Mouse (Mus musculus): ENCODE data around the gene Ankrd42. TPM values are rescaled to one million over a fixed set of nuclear protein-coding genes. Genes with fewer than 3 reads are reported as not detected.

The Ankrd42 gene
- polyA plus RNA-seq (2015; fragmentation: Nextera tagmentation; extraction: Ambion mirVana): 2.3 and 2.5 TPM in 2 replicates

GRCm38 (mm10) chr7:92637021-92637625, at the start of gene Ankrd42:
Gene Ankrd42, minus strand, starts transcription at chr7:92637142.

DNA sequence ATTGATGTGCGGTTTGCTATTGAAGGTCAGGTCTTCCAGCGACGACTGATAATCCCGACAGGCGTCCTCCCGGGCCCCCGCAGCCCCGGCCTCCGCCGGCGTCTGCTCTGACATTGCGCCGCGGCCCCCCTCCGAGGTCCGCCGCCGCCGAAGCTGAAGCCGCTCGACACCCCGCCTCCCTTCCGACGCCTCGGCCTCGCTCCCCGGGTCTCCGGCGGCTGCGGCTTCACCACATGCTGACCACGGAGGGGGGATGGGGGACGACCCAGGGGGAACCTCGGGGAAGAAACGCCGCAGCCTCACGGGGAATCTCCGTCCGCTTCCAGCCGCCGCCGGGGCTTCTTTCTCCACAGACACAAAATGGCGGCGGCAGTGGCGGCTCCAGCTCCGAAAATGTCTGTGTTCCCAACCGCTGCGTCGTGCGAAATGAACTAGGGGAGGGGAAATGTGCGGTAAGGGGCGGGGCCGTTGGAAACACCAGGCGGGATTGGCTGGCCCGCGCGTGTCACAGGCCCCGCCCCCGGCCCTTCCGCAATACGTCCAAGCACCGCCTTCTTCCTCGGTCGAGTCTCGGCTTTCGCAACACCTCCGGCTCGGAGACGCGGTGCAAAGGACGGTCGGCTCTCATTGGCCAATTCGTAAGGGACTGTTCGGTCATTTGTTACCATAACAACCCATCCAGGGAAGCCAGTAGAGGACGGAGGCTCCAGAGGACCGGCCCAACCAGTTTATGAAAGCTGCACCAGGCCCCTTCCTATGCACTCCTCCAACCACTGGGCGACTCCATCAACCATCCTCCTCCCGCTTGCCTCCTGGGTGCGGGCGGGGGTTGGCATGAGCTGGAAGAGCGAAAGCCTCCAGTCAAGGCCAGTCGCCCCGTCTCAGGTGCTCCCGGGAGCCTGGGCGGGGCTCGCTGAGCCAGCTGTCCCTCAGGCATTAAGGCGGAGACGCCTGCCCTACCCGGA, 32.8 kb upstream of the Ankrd42 start, which contains the start of gene Pcf11:
Gene Pcf11 (minus strand): TSS at position 428 of the 965 bp plus-strand sequence.

DNA sequence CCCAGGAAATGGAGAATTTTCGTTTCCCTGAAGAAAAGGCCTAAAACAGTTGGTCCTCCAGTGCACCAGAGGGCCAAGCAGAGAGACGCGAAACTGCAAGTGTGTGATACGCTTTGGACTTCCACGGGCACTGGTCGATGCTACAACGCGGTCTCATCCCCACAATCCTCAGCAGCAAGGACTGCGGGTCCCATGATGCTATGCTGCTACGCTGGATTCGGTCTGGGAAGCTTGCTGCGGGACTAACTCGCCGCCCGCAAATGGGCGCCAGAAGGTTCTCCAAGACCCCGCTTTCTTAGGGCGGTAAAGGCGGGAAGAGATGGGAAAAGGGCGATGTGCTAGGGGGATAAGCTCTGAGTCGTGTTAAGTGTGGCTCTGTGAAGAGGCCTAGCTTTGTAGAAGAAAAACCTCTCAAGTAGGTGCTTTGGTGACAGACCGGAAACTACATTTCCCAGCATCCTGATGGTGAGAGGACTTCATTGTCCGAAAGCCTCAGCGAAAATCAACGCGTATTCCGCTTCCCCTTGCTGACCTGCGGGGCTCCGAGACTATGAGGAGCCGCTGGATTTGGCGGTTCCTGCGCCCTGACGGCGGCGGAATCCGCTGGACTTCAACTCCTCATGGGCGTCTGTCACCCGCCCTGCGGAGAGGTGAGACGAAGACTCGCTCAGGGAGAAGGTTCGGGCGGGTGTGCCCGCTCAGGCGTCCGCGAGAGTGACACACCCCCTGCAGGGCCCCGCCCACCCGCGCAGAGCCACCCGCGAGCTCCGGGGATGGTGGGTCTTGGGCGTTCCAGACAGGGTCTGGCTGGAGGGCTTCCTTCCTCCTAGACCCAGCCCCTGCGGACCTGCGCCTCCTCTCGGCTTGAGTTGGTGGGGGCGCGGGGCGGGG, 75.7 kb downstream of the Ankrd42 start, which contains the start of gene Ccdc90b:
Gene Ccdc90b (plus strand): TSS at position 164 of the 891 bp plus-strand sequence.

Other genes with a start within 250 kb of the Ankrd42 start
- 36.6 and 44.4 TPM in 2 replicates for gene Ccdc90b, start 76.0 kb downstream of the Ankrd42 start, polyA plus RNA-seq (2015; fragmentation: Nextera tagmentation; extraction: Ambion mirVana)
- gene Pcf11, start 32.8 kb upstream of the Ankrd42 start, polyA plus RNA-seq (2015; fragmentation: Nextera tagmentation; extraction: Ambion mirVana): 10.3 and 12.4 TPM in 2 replicates
- gene Rab30, start 104.5 kb upstream of the Ankrd42 start, polyA plus RNA-seq (2015; fragmentation: Nextera tagmentation; extraction: Ambion mirVana): 8.5 and 9.5 TPM in 2 replicates
- 2.7 and 3.6 TPM in 2 replicates for gene Ddias, start 237.1 kb upstream of the Ankrd42 start, polyA plus RNA-seq (2015; fragmentation: Nextera tagmentation; extraction: Ambion mirVana)
- gene Prcp, start 237.3 kb upstream of the Ankrd42 start, polyA plus RNA-seq (2015; fragmentation: Nextera tagmentation; extraction: Ambion mirVana): 10.2 and 11.6 TPM in 2 replicates